Mouse (Mus musculus) midbrain, embryonic 15.5 days (tissue): ENCODE data around the gene Chil6. TPM values are rescaled to one million over a fixed set of nuclear protein-coding genes. Genes with fewer than 3 reads are reported as not detected.

Experiments
- ATAC-seq: fragments of 200-750 bp; cut with Nextera tagmentation; replicated peaks from 2 replicates; pipeline ENCODE4 v1.8.0; 2017; ENCODE audit warnings: moderate TSS enrichment
- H3K27ac ChIP-seq: fragments of 300-500 bp; sonication (generic); 2 replicates; pipeline ENCODE4 v1.5.1; 2015; ENCODE audit warnings: mild to moderate bottlenecking, inconsistent platforms
- H3K27me3 ChIP-seq: fragments of 300-500 bp; sonication (generic); replicated peaks from 2 replicates; pipeline ENCODE4 v1.6.1; 2015; ENCODE audit warnings: inconsistent platforms
- H3K36me3 ChIP-seq: fragments of 300-500 bp; sonication (generic); replicated peaks from 2 replicates; pipeline ENCODE4 v1.6.1; 2015; ENCODE audit warnings: inconsistent platforms
- H3K4me1 ChIP-seq: fragments of 300-500 bp; sonication (generic); 2 replicates; pipeline ENCODE4 v1.6.1; 2015; ENCODE audit warnings: inconsistent platforms
- H3K4me2 ChIP-seq: fragments of 300-500 bp; sonication (generic); 2 replicates; pipeline ENCODE4 v1.6.1; 2015; ENCODE audit warnings: inconsistent platforms, mild to moderate bottlenecking, moderate library complexity
- H3K4me3 ChIP-seq: fragments of 300-500 bp; sonication (generic); 2 replicates; pipeline ENCODE4 v1.5.1; 2015; ENCODE audit warnings: mild to moderate bottlenecking, inconsistent platforms
- H3K9ac ChIP-seq: fragments of 300-500 bp; sonication (generic); 2 replicates; pipeline ENCODE4 v1.6.1; 2015; ENCODE audit warnings: mild to moderate bottlenecking, inconsistent platforms
- H3K9me3 ChIP-seq: fragments of 300-500 bp; sonication (generic); 2 replicates; pipeline ENCODE4 v1.6.1; 2016; ENCODE audit warnings: inconsistent platforms
- WGBS: fragments of 180-500 bp; shearing (Covaris S2); methylation state at CpG from one replicate; pipeline ENCODE4 v1.1.7; 2015; ENCODE audit warnings: mixed read lengths; 5-methylcytosine and 5-hydroxymethylcytosine counted together
- polyA plus RNA-seq: library from polyadenylated mRNA; unstranded; fragments of >200 nt; fragmentation: Nextera tagmentation; extraction: Ambion mirVana; gene quantifications from 2 replicates; pipeline ENCODE4 v1.2.1, GENCODE M21; 2015

Chil6 gene
- polyA plus RNA-seq: not detected in 2 replicates

DNA sequence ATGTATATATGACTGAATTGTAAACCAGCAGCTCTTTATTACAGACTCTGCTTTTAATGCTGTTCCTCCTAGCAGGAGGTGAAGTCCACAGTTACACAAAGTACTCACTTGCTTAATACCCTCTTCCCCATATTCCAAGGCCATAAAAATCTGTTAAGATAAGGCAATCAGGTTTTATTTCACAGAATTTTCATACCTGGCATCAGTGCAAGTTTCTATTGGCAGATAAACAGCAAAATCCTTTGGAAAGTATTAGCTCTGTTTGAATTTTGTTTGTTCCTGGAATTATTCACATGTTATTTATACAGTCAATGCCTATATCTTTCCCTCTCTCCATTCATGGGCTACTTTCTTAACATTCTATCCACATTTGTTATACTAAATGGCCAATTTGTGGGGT is at the start of gene Chil6:
Gene Chil6 (minus strand): TSS at position 101 of the 400 bp plus-strand sequence.
- Histone ChIP-seq H3K9ac (no peak within 1 kb of the TSS), H3K4me3 (no peak within 1 kb of the TSS), H3K36me3 (no peaks in the 10 kb centered on the region), H3K27ac (no peak within 1 kb of the TSS), H3K4me1 (no peaks in the 10 kb centered on the region), H3K27me3 (no peaks in the 10 kb centered on the region), H3K4me2 (no peak within 1 kb of the TSS), H3K9me3 (no peaks in the 10 kb centered on the region)
- ATAC-seq: no peak

DNA sequence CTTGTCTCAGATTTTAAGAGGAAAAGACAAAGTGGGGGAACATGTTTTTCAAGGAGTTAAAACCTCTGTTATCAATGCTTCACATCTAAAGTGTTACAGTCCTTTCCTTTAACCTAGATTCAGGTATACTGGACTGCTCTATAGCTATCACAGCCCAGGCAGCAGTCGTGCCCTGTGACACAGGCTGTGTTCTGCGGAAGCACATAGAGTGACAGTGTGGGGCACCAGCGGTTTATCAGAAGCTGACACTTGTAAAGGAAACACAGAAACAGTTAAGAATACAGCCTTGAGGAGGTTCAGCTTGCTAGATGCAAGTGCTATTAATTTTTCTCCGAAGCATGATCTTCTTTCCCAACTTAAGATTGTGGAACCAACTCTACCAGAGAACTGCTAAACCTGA is 46.6 kb upstream of the Chil6 start:
- Histone ChIP-seq H3K27ac (no peak overlapping the region), H3K36me3 (no peaks in the 10 kb centered on the region), H3K27me3 (no peaks in the 10 kb centered on the region), H3K4me1 (no peaks in the 10 kb centered on the region), H3K4me3 (no peak overlapping the region), H3K9me3 (no peaks in the 10 kb centered on the region), H3K4me2 (no peak overlapping the region), H3K9ac (no peak overlapping the region)
- ATAC-seq: no peak
- 81% methylated on average over 4 of the region's 4 CpGs for WGBS

DNA sequence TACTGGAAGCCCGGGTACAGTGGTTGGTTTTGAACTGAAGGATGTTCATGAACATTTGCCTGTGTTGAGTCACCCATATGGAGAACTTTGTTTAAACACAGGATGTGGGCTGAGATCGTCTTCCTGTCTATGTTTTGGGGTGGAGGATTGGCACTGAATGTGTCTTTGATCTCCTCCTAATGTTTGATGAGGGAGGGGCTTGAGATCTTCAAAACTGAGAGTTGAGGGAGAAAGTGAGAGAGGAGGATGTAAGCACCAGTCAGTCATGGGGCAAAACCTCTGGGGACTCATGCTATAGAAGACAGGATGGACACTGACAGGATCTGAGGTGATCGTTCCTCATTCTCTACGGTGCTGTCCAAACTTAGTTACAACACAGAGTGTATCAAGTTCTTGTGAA is 43.6 kb upstream of the Chil6 start:
- Histone ChIP-seq H3K36me3 (no peaks in the 10 kb centered on the region), H3K9ac (no peak overlapping the region), H3K27me3 (no peaks in the 10 kb centered on the region), H3K4me2 (no peak overlapping the region), H3K9me3 (no peaks in the 10 kb centered on the region), H3K27ac (no peak overlapping the region), H3K4me1 (no peaks in the 10 kb centered on the region), H3K4me3 (no peak overlapping the region)
- WGBS: 83% methylated on average over 4 of the region's 4 CpGs
- ATAC-seq: no peak

DNA sequence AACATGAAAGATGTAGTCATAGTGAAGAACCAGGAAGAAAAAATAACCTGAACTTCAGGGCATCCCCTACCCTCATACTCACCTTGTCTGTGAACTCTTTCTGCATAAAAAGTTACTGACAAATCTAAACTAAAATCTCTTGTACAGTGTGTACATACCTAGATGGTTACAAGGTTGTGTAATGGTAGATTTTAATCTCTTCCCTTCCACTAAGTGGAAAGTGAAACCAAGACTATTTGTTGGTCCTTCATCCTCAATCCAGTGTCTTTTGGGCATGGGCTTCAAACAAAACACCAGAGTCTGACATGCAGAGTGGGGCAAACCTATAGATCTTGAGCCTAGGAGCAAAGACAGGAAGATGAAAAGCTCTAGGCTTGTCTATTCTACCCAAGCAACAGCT is 43.0 kb upstream of the Chil6 start:
- H3K36me3 ChIP-seq: no peaks in the 10 kb centered on the region
- no peak overlapping the region for H3K4me3 ChIP-seq
- H3K4me1 ChIP-seq: no peaks in the 10 kb centered on the region
- H3K9ac ChIP-seq: no peak overlapping the region
- ATAC-seq: peak; percentile 30; the same call in 1 of the 2 replicates
- no peak overlapping the region for H3K4me2 ChIP-seq
- H3K27ac ChIP-seq: no peak overlapping the region
- no peaks in the 10 kb centered on the region for H3K9me3 ChIP-seq
- no peaks in the 10 kb centered on the region for H3K27me3 ChIP-seq

DNA sequence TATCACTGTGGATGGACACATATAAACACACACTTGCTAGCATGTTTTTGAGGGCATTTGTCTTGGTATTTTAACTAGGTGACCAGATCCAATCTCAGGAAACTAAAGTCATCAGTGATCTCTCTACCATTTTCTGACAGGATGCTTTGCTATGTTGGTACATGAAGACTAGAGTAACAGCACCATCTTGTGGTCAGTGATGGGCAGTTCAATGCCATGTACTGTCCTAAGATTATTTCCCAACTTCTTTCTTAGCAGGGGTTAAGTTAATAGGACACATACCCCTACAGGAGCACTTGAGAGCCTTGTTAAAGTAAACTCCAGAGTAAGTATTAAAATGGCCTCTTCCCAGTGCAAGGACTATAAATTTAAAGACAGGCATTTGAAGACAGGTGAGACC is 42.6 kb upstream of the Chil6 start:
- Histone ChIP-seq H3K9me3 (no peaks in the 10 kb centered on the region), H3K4me2 (no peak overlapping the region), H3K4me3 (no peak overlapping the region), H3K27me3 (no peaks in the 10 kb centered on the region), H3K36me3 (no peaks in the 10 kb centered on the region), H3K9ac (no peak overlapping the region), H3K27ac (no peak overlapping the region), H3K4me1 (no peaks in the 10 kb centered on the region)
- peak; percentile 87 for ATAC-seq

Other genes starting within 250 kb of the Chil6 start
- 0.10 TPM in 1 of 2 replicates, not detected in the other for gene Chil3, start 238.6 kb downstream of the Chil6 start, polyA plus RNA-seq
- not detected in 2 replicates for gene Chil4, start 186.7 kb downstream of the Chil6 start, polyA plus RNA-seq
- gene Dennd2d, start 76.2 kb upstream of the Chil6 start, polyA plus RNA-seq: 0.67 and 0.78 TPM in 2 replicates
- gene Dram2, start 141.6 kb upstream of the Chil6 start, polyA plus RNA-seq: 57.8 and 61.3 TPM in 2 replicates
- gene Cept1, start 141.6 kb upstream of the Chil6 start, polyA plus RNA-seq: 46.5 and 47.7 TPM in 2 replicates